Mouse (Mus musculus) erythroblast, embryonic 14.5 days (primary cell): ENCODE measurements around the gene D030056L22Rik. TPM values are rescaled to one million over a fixed set of nuclear protein-coding genes. Genes with fewer than 3 reads are reported as not detected.
"Not testable (repeated sequence)": the region's sequence is repeated elsewhere in the genome, so short reads cannot be mapped to it uniquely, and the experiment has no call there.

Source experiments
- H3K27me3 ChIP-seq: 2 replicates; pipeline ENCODE4 v1.6.1; 2012; ENCODE audit warnings: inconsistent platforms; ENCODE audit not compliant: control insufficient read depth
- H3K36me3 ChIP-seq: 2 replicates; pipeline ENCODE4 v1.6.1; 2012; ENCODE audit warnings: mild to moderate bottlenecking, inconsistent platforms; ENCODE audit not compliant: control insufficient read depth
- H3K4me1 ChIP-seq: 2 replicates; pipeline ENCODE4 v1.6.1; 2012; ENCODE audit warnings: inconsistent platforms; ENCODE audit not compliant: control insufficient read depth
- H3K4me3 ChIP-seq: replicated peaks from 2 replicates; pipeline ENCODE3; 2012; ENCODE audit warnings: moderate library complexity, mild to moderate bottlenecking, inconsistent platforms
- H3K9me3 ChIP-seq: 2 replicates; pipeline ENCODE4 v1.6.1; 2012; ENCODE audit warnings: low read length, inconsistent platforms, mixed read lengths; ENCODE audit not compliant: control insufficient read depth
- GATA1 ChIP-seq: IDR thresholded peaks from 2 replicates; pipeline ENCODE4 v1.6.1; 2012; ENCODE audit warnings: low read length, inconsistent platforms, mixed read lengths
- TAL1 ChIP-seq: IDR thresholded peaks from 3 replicates; pipeline ENCODE4 v1.6.1; 2012; ENCODE audit warnings: low read length, inconsistent platforms, mixed read lengths
- polyA plus RNA-seq: library from polyadenylated mRNA; stranded (reverse); fragments of >175 nt; gene quantifications from 2 replicates; pipeline ENCODE4 v1.2.3, GENCODE M21; 2012

Gene D030056L22Rik
- polyA plus RNA-seq, 1 experiment, result 4.1 TPM

GRCm38 (mm10) chr19:18692176-18692575 is 20.8 kb upstream of the D030056L22Rik start:
- peak; percentile 66 for TF ChIP-seq TAL1
- TF ChIP-seq GATA1, result peak; percentile 78
- peaks cover 75% of the 10 kb centered on the region for H3K4me1 ChIP-seq
- peak overlapping the region; percentile 26 for H3K4me3 ChIP-seq
- peaks cover 44% of the 10 kb centered on the region for H3K36me3 ChIP-seq
- no peaks in the 10 kb centered on the region for H3K9me3 ChIP-seq
- H3K27me3 ChIP-seq, result no peaks in the 10 kb centered on the region

GRCm38 (mm10) chr19:18692768-18693167 is 20.2 kb upstream of the D030056L22Rik start:
- peaks cover 80% of the 10 kb centered on the region for H3K4me1 ChIP-seq
- TF ChIP-seq TAL1 (no peak), GATA1 (no peak)
- peaks cover 48% of the 10 kb centered on the region for H3K36me3 ChIP-seq
- no peaks in the 10 kb centered on the region for H3K27me3 ChIP-seq
- peak overlapping the region; percentile 26 for H3K4me3 ChIP-seq
- no peaks in the 10 kb centered on the region for H3K9me3 ChIP-seq

- H3K27me3 ChIP-seq, result no peaks in the 10 kb centered on the region
- no peaks in the 10 kb centered on the region for H3K9me3 ChIP-seq
- TF ChIP-seq GATA1, result no peak
- no peak for TF ChIP-seq TAL1
- no peak overlapping the region for H3K4me3 ChIP-seq
- peaks cover 76% of the 10 kb centered on the region for H3K4me1 ChIP-seq
- peaks cover 60% of the 10 kb centered on the region for H3K36me3 ChIP-seq
Measured at GRCm38 (mm10) chr19:18695116-18695515, 17.9 kb upstream of the D030056L22Rik start.

- Histone ChIP-seq H3K27me3 (no peaks in the 10 kb centered on the region), H3K4me1 (peaks cover 74% of the 10 kb centered on the region), H3K4me3 (no peak overlapping the region), H3K36me3 (peaks cover 65% of the 10 kb centered on the region), H3K9me3 (no peaks in the 10 kb centered on the region)
- TF ChIP-seq GATA1, result peak; percentile 38; the same call in 1 of the 2 replicates
- no peak for TF ChIP-seq TAL1
Measured at GRCm38 (mm10) chr19:18695552-18695951, 17.4 kb upstream of the D030056L22Rik start.

GRCm38 (mm10) chr19:18708101-18708500 is 4.9 kb upstream of the D030056L22Rik start:
- no peak for TF ChIP-seq GATA1
- H3K9me3 ChIP-seq, result no peaks in the 10 kb centered on the region
- H3K27me3 ChIP-seq, result no peaks in the 10 kb centered on the region
- peaks cover 13% of the 10 kb centered on the region for H3K4me1 ChIP-seq
- peaks cover 12% of the 10 kb centered on the region for H3K36me3 ChIP-seq
- H3K4me3 ChIP-seq, result no peak overlapping the region

- H3K36me3 ChIP-seq, result peaks cover 28% of the 10 kb centered on the region
- H3K27me3 ChIP-seq, result no peaks in the 10 kb centered on the region
- no peaks in the 10 kb centered on the region for H3K9me3 ChIP-seq
- no peak overlapping the region for H3K4me3 ChIP-seq
- TF ChIP-seq TAL1 (no peak), GATA1 (no peak)
- H3K4me1 ChIP-seq, result peaks cover 32% of the 10 kb centered on the region
Measured at GRCm38 (mm10) chr19:18710903-18711302, 2.1 kb upstream of the D030056L22Rik start.

- no peak for TF ChIP-seq GATA1
- TF ChIP-seq TAL1, result no peak
- H3K9me3 ChIP-seq, result no peaks in the 10 kb centered on the region
- H3K27me3 ChIP-seq, result no peaks in the 10 kb centered on the region
- H3K36me3 ChIP-seq, result peaks cover 28% of the 10 kb centered on the region
- H3K4me3 ChIP-seq, result peak overlapping the region; percentile 79
- peaks cover 36% of the 10 kb centered on the region for H3K4me1 ChIP-seq
Measured at GRCm38 (mm10) chr19:18711589-18711988, 1.4 kb upstream of the D030056L22Rik start.

GRCm38 (mm10) chr19:18712153-18712865 is 684 bp upstream of the D030056L22Rik start:
- no peaks in the 10 kb centered on the region for H3K27me3 ChIP-seq
- H3K36me3 ChIP-seq, result peaks cover 33% of the 10 kb centered on the region
- no peaks in the 10 kb centered on the region for H3K9me3 ChIP-seq
- H3K4me1 ChIP-seq, result peaks cover 38% of the 10 kb centered on the region
- TF ChIP-seq GATA1, result no peak
- TF ChIP-seq TAL1, result peak; percentile 32; the same call in 1 of the 3 replicates
- peak overlapping the region; percentile 79 for H3K4me3 ChIP-seq

- Histone ChIP-seq H3K36me3 (peaks cover 41% of the 10 kb centered on the region), H3K4me3 (peak overlapping the region; percentile 79), H3K4me1 (peaks cover 38% of the 10 kb centered on the region)
- not testable (repeated sequence) for H3K27me3 ChIP-seq, H3K9me3 ChIP-seq
Measured at GRCm38 (mm10) chr19:18713357-18713756, 364 bp downstream of the D030056L22Rik start.

- peaks cover 50% of the 10 kb centered on the region for H3K36me3 ChIP-seq
- no peak overlapping the region for H3K4me3 ChIP-seq
- H3K27me3 ChIP-seq, result no peaks in the 10 kb centered on the region
- H3K4me1 ChIP-seq, result peaks cover 36% of the 10 kb centered on the region
- TF ChIP-seq TAL1 (no peak), GATA1 (no peak)
- H3K9me3 ChIP-seq, result no peaks in the 10 kb centered on the region
Measured at GRCm38 (mm10) chr19:18716374-18716773, 3.4 kb downstream of the D030056L22Rik start.
